Mouse (Mus musculus): ENCODE measurements around the gene Plau. TPM values are rescaled to one million over a fixed set of nuclear protein-coding genes. Genes with fewer than 3 reads are reported as not detected.

The Plau gene
- polyA plus RNA-seq, 1 experiment from 2014 or later: 1.7 TPM

GRCm38 (mm10) chr14:20837681-20838080 is 1.2 kb downstream of the Plau start:
- Histone ChIP-seq H3K36me3 (ENCODE audit: control insufficient read depth, insufficient read depth, low read length) (no peaks in the 10 kb centered on the region; the same call in 1 of the 2 replicates), H3K4me1 (ENCODE audit: control insufficient read depth in 2 of 2, insufficient read depth in 2 of 2, low read length in 2 of 2) (peaks cover 0 to 9% of the 10 kb centered on the region in 2 experiments; a peak in 1 of 4 replicates), H3K9ac (ENCODE audit: low read length) (peak overlapping the region; percentile 77; the same call in 1 of the 2 replicates), H3K9me3 (ENCODE audit: control insufficient read depth, low read length) (no peaks in the 10 kb centered on the region), H3K4me2 (ENCODE audit: low read length) (peak overlapping the region; percentile 94; the same call in 1 of the 2 replicates), H3K27me3 (ENCODE audit: control insufficient read depth, insufficient read depth, low read length) (no peaks in the 10 kb centered on the region), H3K4me3 (ENCODE audit: control insufficient read depth in 1 of 2, insufficient read depth in 1 of 2, low read depth in 1 of 2, low read length in 2 of 2) (0 out of 4 replicates have a peak overlapping the region, but pooled peaks of 1 of the 2 experiments have one; percentile 59), H3K27ac (replicated peaks in 1 of 2; ENCODE audit: control insufficient read depth in 1 of 2, insufficient read depth in 1 of 2, low read depth in 2 of 2, low read length in 2 of 2) (no peak overlapping the region)
- WGBS: 70% methylated on average over 7 of the region's 7 CpGs
- no peak for ATAC-seq (ENCODE audit: insufficient number of reproducible peaks, insufficient read depth, low FRiP score, low read depth)

DNA sequence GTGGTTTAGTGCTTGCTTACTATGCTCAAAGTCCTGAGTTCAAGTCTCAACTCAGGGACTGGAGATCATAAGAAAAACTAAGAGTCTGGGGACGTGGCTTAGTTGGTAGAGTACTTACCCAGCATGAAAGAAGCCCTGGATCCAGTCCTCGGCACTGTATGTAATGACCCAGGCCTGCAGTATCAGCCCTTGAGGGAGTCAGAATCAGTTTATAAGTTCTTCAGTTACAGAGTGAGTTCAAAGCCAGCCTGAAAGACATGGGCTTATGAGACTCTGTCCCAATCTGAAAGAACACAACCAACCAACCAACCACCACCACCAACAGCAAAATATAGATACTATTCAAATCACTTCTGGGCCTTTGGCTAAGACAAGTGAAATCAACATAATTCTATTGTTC is 5.1 kb downstream of the Plau start:
- no peak for ATAC-seq (ENCODE audit: insufficient number of reproducible peaks, insufficient read depth, low FRiP score, low read depth)
- H3K27ac ChIP-seq (replicated peaks in 1 of 2; ENCODE audit: control insufficient read depth in 1 of 2, insufficient read depth in 1 of 2, low read depth in 2 of 2, low read length in 2 of 2): no peak overlapping the region
- H3K9me3 ChIP-seq (ENCODE audit: control insufficient read depth, low read length): no peaks in the 10 kb centered on the region
- no peak overlapping the region for H3K4me3 ChIP-seq (ENCODE audit: control insufficient read depth in 1 of 2, insufficient read depth in 1 of 2, low read depth in 1 of 2, low read length in 2 of 2)
- H3K4me1 ChIP-seq (ENCODE audit: control insufficient read depth in 2 of 2, insufficient read depth in 2 of 2, low read length in 2 of 2): peaks cover 2 to 5% of the 10 kb centered on the region in 2 experiments; a peak in 1 of 4 replicates
- no peak overlapping the region for H3K9ac ChIP-seq (ENCODE audit: low read length)
- 87% methylated on average over 2 of the region's 2 CpGs for WGBS
- no peak overlapping the region for H3K4me2 ChIP-seq (ENCODE audit: low read length)
- no peaks in the 10 kb centered on the region for H3K27me3 ChIP-seq (ENCODE audit: control insufficient read depth, insufficient read depth, low read length)
- H3K36me3 ChIP-seq (ENCODE audit: control insufficient read depth, insufficient read depth, low read length): no peaks in the 10 kb centered on the region; the same call in 1 of the 2 replicates

DNA sequence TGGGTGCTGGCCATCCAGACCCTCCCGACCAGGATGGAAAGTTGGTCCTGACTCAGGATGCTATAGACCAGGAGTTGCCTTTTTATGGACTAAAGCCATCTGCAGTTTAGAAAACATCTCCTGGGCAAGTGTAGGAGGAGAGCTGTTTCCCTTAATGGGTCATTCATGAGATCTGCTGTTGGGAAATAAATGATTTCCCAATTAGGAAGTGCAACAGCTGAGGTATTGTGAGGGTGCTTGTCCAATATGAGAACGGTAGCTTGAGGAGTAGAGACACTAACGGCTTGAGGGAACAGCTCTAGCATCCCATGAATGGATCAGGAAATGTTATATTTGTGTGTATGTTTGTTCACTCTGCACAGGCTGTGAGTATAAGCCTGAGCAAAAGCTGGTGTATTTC is 6.2 kb downstream of the Plau start:
- H3K36me3 ChIP-seq (ENCODE audit: control insufficient read depth, insufficient read depth, low read length): no peaks in the 10 kb centered on the region; the same call in 1 of the 2 replicates
- H3K27ac ChIP-seq (replicated peaks in 1 of 2; ENCODE audit: control insufficient read depth in 1 of 2, insufficient read depth in 1 of 2, low read depth in 2 of 2, low read length in 2 of 2): no peak overlapping the region
- no peak for ATAC-seq (ENCODE audit: insufficient number of reproducible peaks, insufficient read depth, low FRiP score, low read depth)
- no peak overlapping the region for H3K4me3 ChIP-seq (ENCODE audit: control insufficient read depth in 1 of 2, insufficient read depth in 1 of 2, low read depth in 1 of 2, low read length in 2 of 2)
- WGBS: 75% methylated on average over 3 of the region's 3 CpGs
- H3K4me2 ChIP-seq (ENCODE audit: low read length): no peak overlapping the region
- peaks cover 0 to 2% of the 10 kb centered on the region in 2 experiments; a peak in 1 of 4 replicates for H3K4me1 ChIP-seq (ENCODE audit: control insufficient read depth in 2 of 2, insufficient read depth in 2 of 2, low read length in 2 of 2)
- no peak overlapping the region for H3K9ac ChIP-seq (ENCODE audit: low read length)
- no peaks in the 10 kb centered on the region for H3K27me3 ChIP-seq (ENCODE audit: control insufficient read depth, insufficient read depth, low read length)
- H3K9me3 ChIP-seq (ENCODE audit: control insufficient read depth, low read length): no peaks in the 10 kb centered on the region

DNA sequence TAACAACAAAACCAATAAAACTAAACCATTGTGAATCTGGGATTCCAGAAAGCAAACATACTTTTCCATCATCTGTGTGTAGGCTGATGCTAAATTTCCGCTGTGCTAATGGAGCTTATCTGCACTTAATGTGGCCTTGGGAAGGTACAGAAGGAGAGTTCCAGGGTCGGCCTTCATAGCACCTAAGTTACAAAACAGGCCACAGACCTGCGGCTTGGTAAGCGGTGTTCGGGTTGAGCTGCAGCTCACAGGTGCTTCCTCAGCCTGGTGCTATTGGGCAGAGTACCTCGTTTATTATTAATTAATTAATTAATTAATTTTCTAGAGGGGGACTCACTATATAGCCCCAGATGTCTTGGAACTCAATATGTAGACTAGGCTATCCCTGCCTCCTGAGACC is 7.7 kb downstream of the Plau start:
- Histone ChIP-seq H3K4me3 (ENCODE audit: control insufficient read depth in 1 of 2, insufficient read depth in 1 of 2, low read depth in 1 of 2, low read length in 2 of 2) (no peak overlapping the region), H3K36me3 (ENCODE audit: control insufficient read depth, insufficient read depth, low read length) (no peaks in the 10 kb centered on the region; the same call in 1 of the 2 replicates), H3K27ac (replicated peaks in 1 of 2; ENCODE audit: control insufficient read depth in 1 of 2, insufficient read depth in 1 of 2, low read depth in 2 of 2, low read length in 2 of 2) (no peak overlapping the region), H3K4me2 (ENCODE audit: low read length) (no peak overlapping the region), H3K9ac (ENCODE audit: low read length) (no peak overlapping the region), H3K27me3 (ENCODE audit: control insufficient read depth, insufficient read depth, low read length) (no peaks in the 10 kb centered on the region), H3K9me3 (ENCODE audit: control insufficient read depth, low read length) (no peaks in the 10 kb centered on the region), H3K4me1 (ENCODE audit: control insufficient read depth in 2 of 2, insufficient read depth in 2 of 2, low read length in 2 of 2) (peaks cover 0 to 2% of the 10 kb centered on the region in 2 experiments; a peak in 1 of 4 replicates)
- ATAC-seq (ENCODE audit: insufficient number of reproducible peaks, insufficient read depth, low FRiP score, low read depth): no peak
- WGBS: 85% methylated on average over 6 of the region's 6 CpGs

DNA sequence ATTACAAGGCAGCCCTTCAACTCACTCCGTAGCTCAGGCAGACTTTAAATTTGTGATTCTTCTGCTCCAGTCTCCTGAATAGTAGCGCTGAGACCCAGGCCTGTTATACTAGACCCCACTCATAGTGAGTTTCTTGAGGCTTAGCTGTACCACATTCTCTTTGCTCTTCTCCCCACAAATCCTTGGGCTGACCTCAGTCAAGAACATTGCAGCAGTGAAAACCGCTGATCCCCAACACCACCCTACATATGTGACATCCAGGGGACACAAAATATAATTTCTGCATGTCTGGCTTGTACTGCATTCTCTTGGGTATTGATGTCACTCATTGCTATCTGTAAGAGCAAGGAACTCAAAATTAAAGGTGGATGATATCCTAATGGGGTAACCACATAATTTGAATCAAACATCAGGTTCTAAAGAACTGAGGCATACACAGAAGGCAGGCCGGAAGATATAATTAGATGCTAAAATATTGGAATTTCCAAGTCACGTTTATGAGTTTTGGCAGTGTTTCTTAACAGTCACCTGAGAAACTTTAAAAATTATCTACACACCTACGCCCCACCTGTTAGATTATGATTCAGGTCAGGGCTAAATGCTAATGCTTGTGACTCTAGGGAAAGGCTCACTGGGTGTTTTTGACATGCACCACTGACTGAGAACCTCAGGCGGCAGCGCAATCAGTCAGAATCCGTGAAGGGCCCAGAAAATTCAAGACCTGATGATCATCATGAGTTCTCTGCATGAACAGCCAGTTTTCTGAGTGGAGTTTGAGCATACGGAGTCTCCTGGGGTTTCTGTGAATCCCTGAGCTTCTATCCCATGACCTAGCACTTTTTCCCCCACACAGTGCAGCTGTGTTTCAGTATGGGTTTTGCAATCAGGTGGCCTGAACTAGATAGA is 8.5 kb downstream of the Plau start:
- H3K27me3 ChIP-seq (ENCODE audit: control insufficient read depth, insufficient read depth, low read length): no peaks in the 10 kb centered on the region
- no peak for ATAC-seq (ENCODE audit: insufficient number of reproducible peaks, insufficient read depth, low FRiP score, low read depth)
- H3K4me1 ChIP-seq (ENCODE audit: control insufficient read depth in 2 of 2, insufficient read depth in 2 of 2, low read length in 2 of 2): peaks cover 0 to 2% of the 10 kb centered on the region in 2 experiments; a peak in 1 of 4 replicates
- no peak overlapping the region for H3K9ac ChIP-seq (ENCODE audit: low read length)
- 90% methylated on average over 10 of the region's 10 CpGs for WGBS
- no peaks in the 10 kb centered on the region for H3K9me3 ChIP-seq (ENCODE audit: control insufficient read depth, low read length)
- no peak overlapping the region for H3K4me3 ChIP-seq (ENCODE audit: control insufficient read depth in 1 of 2, insufficient read depth in 1 of 2, low read depth in 1 of 2, low read length in 2 of 2)
- H3K27ac ChIP-seq (replicated peaks in 1 of 2; ENCODE audit: control insufficient read depth in 1 of 2, insufficient read depth in 1 of 2, low read depth in 2 of 2, low read length in 2 of 2): no peak overlapping the region
- H3K4me2 ChIP-seq (ENCODE audit: low read length): no peak overlapping the region
- H3K36me3 ChIP-seq (ENCODE audit: control insufficient read depth, insufficient read depth, low read length): no peaks in the 10 kb centered on the region; the same call in 1 of the 2 replicates

DNA sequence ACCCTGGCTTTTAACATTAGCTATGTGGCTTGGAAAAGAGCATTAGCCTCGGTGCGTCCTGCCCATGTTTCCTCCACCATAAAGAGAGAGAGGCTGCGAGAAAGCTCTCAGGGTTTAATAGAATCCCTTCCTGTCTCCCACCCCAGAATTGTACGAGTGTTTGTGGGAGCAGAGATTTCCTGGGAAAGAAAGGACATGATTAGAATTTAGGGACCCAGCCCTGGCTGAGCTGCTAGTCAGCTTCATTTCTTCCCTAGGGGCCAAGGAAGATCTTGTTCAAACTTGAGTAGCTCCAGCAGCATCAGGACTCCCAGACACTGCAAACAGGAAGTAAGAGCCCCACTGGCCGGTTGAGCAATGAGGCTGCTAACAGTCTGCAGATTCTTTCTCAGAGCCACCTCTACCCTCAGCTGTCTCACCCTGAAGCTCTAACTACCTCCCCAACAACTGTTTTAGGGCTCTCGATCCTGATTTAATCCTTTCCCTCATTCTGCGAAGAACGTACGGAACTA is 9.2 kb downstream of the Plau start:
- no peak overlapping the region for H3K4me3 ChIP-seq (ENCODE audit: control insufficient read depth in 1 of 2, insufficient read depth in 1 of 2, low read depth in 1 of 2, low read length in 2 of 2)
- peaks cover 0 to 2% of the 10 kb centered on the region in 2 experiments; a peak in 1 of 4 replicates for H3K4me1 ChIP-seq (ENCODE audit: control insufficient read depth in 2 of 2, insufficient read depth in 2 of 2, low read length in 2 of 2)
- no peaks in the 10 kb centered on the region for H3K27me3 ChIP-seq (ENCODE audit: control insufficient read depth, insufficient read depth, low read length)
- no peaks in the 10 kb centered on the region for H3K9me3 ChIP-seq (ENCODE audit: control insufficient read depth, low read length)
- no peak overlapping the region for H3K4me2 ChIP-seq (ENCODE audit: low read length)
- no peak overlapping the region; a peak in 1 of 4 replicates for H3K27ac ChIP-seq (replicated peaks in 1 of 2; ENCODE audit: control insufficient read depth in 1 of 2, insufficient read depth in 1 of 2, low read depth in 2 of 2, low read length in 2 of 2)
- H3K36me3 ChIP-seq (ENCODE audit: control insufficient read depth, insufficient read depth, low read length): no peaks in the 10 kb centered on the region; the same call in 1 of the 2 replicates
- no peak overlapping the region for H3K9ac ChIP-seq (ENCODE audit: low read length)
- WGBS: 59% methylated on average over 9 of the region's 9 CpGs
- ATAC-seq (ENCODE audit: insufficient number of reproducible peaks, insufficient read depth, low FRiP score, low read depth): no peak

GRCm38 (mm10) chr14:20846214-20846613 is 9.8 kb downstream of the Plau start:
- H3K27ac ChIP-seq (replicated peaks in 1 of 2; ENCODE audit: control insufficient read depth in 1 of 2, insufficient read depth in 1 of 2, low read depth in 2 of 2, low read length in 2 of 2): no peak overlapping the region
- H3K9me3 ChIP-seq (ENCODE audit: control insufficient read depth, low read length): no peaks in the 10 kb centered on the region
- H3K4me1 ChIP-seq (ENCODE audit: control insufficient read depth in 2 of 2, insufficient read depth in 2 of 2, low read length in 2 of 2): peaks cover 0 to 2% of the 10 kb centered on the region in 2 experiments; a peak in 1 of 4 replicates
- H3K36me3 ChIP-seq (ENCODE audit: control insufficient read depth, insufficient read depth, low read length): no peaks in the 10 kb centered on the region; the same call in 1 of the 2 replicates
- WGBS: 66% methylated on average over 7 of the region's 7 CpGs
- H3K4me3 ChIP-seq (ENCODE audit: control insufficient read depth in 1 of 2, insufficient read depth in 1 of 2, low read depth in 1 of 2, low read length in 2 of 2): no peak overlapping the region
- ATAC-seq (ENCODE audit: insufficient number of reproducible peaks, insufficient read depth, low FRiP score, low read depth): no peak
- no peak overlapping the region for H3K4me2 ChIP-seq (ENCODE audit: low read length)
- no peaks in the 10 kb centered on the region for H3K27me3 ChIP-seq (ENCODE audit: control insufficient read depth, insufficient read depth, low read length)
- no peak overlapping the region for H3K9ac ChIP-seq (ENCODE audit: low read length)

Data from heart, embryonic 14.5 days (tissue).